Mouse (Mus musculus): ENCODE data around the gene Nfasc. TPM values are rescaled to one million over a fixed set of nuclear protein-coding genes. Genes with fewer than 3 reads are reported as not detected.

The Nfasc gene
- polyA plus RNA-seq, 1 experiment from 2014 or later: 0.99 TPM

DNA sequence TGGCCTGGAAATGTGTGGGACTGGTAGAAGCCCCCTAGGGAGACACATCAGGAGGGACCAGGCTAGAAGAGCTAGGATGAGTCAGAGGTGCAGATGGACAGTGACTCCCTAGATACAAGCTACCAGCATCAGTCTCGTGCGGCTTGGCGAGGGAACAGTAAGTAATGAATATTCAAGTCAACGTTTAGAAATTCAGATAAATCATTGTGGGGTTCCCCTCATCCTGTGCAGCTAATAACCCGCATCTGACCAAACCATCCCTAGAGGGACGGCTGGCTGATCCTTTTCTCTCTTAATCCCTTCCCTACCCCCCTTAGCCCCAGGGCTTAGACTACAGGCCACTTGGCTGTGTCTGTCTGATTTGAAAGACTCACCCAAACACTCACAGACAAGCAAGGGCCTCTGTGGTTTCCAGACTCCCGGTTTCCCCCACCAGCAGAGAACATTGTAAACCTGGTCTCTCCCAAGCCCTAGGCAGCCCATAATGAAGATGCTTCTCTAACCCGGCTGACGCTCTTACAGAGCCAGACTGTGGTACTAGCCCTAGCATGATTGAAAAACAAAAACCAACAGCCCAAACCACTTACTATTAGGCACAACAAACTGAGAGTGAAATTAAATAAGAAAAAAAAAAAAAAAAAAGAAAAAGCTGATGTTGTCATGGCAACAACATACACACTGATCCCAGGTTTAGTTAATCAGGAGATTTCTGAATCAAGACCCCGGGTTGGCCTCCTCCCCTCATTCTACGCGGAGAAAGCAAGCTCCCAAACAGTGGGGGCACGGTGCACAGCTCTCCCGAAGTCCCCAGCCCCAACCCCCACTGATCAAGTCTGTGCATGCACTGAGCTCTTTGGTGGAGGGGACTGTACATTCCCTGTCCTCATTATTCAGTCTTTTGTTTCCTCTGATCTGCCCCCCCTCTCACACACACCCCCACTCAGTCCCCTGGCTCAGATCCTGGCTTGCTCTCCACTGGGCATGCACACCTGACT is 159.5 kb downstream of the Nfasc start:
- 65% methylated on average over 14 of the region's 14 CpGs for WGBS
- Histone ChIP-seq H3K27me3 (ENCODE audit: control insufficient read depth, insufficient read depth, low read length) (no peaks in the 10 kb centered on the region), H3K4me1 (ENCODE audit: control insufficient read depth, insufficient read depth, low read length) (no peaks in the 10 kb centered on the region), H3K27ac (replicated peaks; ENCODE audit: low read depth, low read length) (no peak overlapping the region), H3K9ac (ENCODE audit: low read length) (no peak overlapping the region), H3K36me3 (ENCODE audit: control insufficient read depth, insufficient read depth, low read length) (no peaks in the 10 kb centered on the region), H3K9me3 (ENCODE audit: control insufficient read depth, low read length) (no peaks in the 10 kb centered on the region), H3K4me3 (ENCODE audit: low read depth, low read length) (no peak overlapping the region), H3K4me2 (ENCODE audit: low read depth, severe bottlenecking) (no peak overlapping the region)
- no peak for ATAC-seq (ENCODE audit: insufficient number of reproducible peaks, low FRiP score, low TSS enrichment, low read depth)
- DNase-seq (ENCODE audit: low spot score): no peak

DNA sequence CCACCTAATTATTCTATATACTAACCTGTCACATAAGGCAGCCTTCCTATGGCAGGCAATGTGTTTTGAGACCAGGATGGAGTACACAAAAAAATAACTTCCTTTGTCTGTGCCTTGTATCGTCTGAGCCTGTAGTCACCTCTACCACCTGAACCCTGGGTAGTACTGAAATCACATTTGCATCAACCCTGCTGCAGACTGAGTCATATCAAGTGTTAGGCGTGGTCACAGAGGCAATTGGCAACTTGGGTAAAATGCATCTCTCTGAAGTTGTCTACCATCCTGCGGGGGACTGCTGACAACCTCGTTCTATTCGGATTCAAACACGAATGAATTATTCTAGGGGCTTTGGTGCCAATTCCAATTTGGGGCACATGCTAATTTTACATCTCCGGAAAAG is 161.5 kb downstream of the Nfasc start:
- Histone ChIP-seq H3K27me3 (ENCODE audit: control insufficient read depth, insufficient read depth, low read length) (no peaks in the 10 kb centered on the region), H3K9me3 (ENCODE audit: control insufficient read depth, low read length) (no peaks in the 10 kb centered on the region), H3K4me2 (ENCODE audit: low read depth, severe bottlenecking) (no peak overlapping the region), H3K4me1 (ENCODE audit: control insufficient read depth, insufficient read depth, low read length) (no peaks in the 10 kb centered on the region), H3K4me3 (ENCODE audit: low read depth, low read length) (no peak overlapping the region), H3K27ac (replicated peaks; ENCODE audit: low read depth, low read length) (no peak overlapping the region), H3K36me3 (ENCODE audit: control insufficient read depth, insufficient read depth, low read length) (no peaks in the 10 kb centered on the region), H3K9ac (ENCODE audit: low read length) (no peak overlapping the region)
- 91% methylated on average over 7 of the region's 7 CpGs for WGBS
- no peak for ATAC-seq (ENCODE audit: insufficient number of reproducible peaks, low FRiP score, low TSS enrichment, low read depth)
- no peak for DNase-seq (ENCODE audit: low spot score)

DNA sequence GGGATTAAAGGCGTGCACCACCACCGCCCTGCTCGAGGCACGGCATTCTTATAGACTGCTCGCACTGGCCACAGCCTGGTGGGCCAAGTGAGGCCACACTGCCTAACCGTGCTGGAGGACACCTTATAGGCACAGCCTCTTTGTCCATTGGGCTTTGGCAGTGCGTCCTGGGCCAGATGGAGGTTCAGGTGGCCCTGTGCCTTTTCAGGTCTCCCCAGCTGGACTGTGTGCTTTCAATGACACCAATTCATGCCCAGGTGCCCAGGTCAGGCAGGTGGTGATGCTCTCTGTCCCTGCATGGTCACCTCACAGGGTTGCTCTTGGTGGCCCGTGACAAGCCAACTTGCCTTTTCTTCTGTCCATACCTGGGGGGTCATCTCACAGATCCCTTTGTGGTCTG is 164.8 kb downstream of the Nfasc start:
- Histone ChIP-seq H3K9me3 (ENCODE audit: control insufficient read depth, low read length) (no peaks in the 10 kb centered on the region), H3K36me3 (ENCODE audit: control insufficient read depth, insufficient read depth, low read length) (no peaks in the 10 kb centered on the region), H3K9ac (ENCODE audit: low read length) (no peak overlapping the region), H3K4me2 (ENCODE audit: low read depth, severe bottlenecking) (no peak overlapping the region), H3K4me3 (ENCODE audit: low read depth, low read length) (no peak overlapping the region), H3K27ac (replicated peaks; ENCODE audit: low read depth, low read length) (no peak overlapping the region), H3K27me3 (ENCODE audit: control insufficient read depth, insufficient read depth, low read length) (no peaks in the 10 kb centered on the region), H3K4me1 (ENCODE audit: control insufficient read depth, insufficient read depth, low read length) (no peaks in the 10 kb centered on the region)
- ATAC-seq (ENCODE audit: insufficient number of reproducible peaks, low FRiP score, low TSS enrichment, low read depth) (no peak), DNase-seq (ENCODE audit: low spot score) (no peak)
- WGBS: 94% methylated on average over 8 of the region's 8 CpGs

DNA sequence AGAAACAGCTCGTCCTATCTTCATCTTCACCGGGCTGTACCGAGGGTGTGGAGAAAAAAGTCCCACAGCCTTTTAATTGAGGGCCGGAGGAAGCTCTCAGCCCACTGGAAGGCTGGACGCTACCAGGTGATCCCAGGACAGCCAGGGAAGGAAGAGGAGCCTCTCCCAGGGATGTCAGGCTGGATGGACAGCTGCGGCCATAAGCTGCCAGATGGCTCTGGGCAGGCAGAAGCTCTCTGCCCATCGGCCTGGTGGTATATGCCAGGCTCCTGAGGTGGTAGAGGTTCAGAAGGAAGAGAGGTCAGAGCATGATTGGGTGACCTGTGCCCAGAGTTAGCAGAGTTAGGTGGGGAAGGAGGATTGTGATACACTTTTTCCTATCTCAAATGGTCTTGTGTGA is 168.7 kb downstream of the Nfasc start:
- Histone ChIP-seq H3K36me3 (ENCODE audit: control insufficient read depth, insufficient read depth, low read length) (no peaks in the 10 kb centered on the region), H3K9ac (ENCODE audit: low read length) (no peak overlapping the region), H3K4me1 (ENCODE audit: control insufficient read depth, insufficient read depth, low read length) (no peaks in the 10 kb centered on the region), H3K4me2 (ENCODE audit: low read depth, severe bottlenecking) (no peak overlapping the region), H3K4me3 (ENCODE audit: low read depth, low read length) (no peak overlapping the region), H3K27ac (replicated peaks; ENCODE audit: low read depth, low read length) (no peak overlapping the region), H3K9me3 (ENCODE audit: control insufficient read depth, low read length) (no peaks in the 10 kb centered on the region), H3K27me3 (ENCODE audit: control insufficient read depth, insufficient read depth, low read length) (no peaks in the 10 kb centered on the region)
- no peak for ATAC-seq (ENCODE audit: insufficient number of reproducible peaks, low FRiP score, low TSS enrichment, low read depth)
- WGBS: 84% methylated on average over 7 of the region's 7 CpGs
- no peak for DNase-seq (ENCODE audit: low spot score)

DNA sequence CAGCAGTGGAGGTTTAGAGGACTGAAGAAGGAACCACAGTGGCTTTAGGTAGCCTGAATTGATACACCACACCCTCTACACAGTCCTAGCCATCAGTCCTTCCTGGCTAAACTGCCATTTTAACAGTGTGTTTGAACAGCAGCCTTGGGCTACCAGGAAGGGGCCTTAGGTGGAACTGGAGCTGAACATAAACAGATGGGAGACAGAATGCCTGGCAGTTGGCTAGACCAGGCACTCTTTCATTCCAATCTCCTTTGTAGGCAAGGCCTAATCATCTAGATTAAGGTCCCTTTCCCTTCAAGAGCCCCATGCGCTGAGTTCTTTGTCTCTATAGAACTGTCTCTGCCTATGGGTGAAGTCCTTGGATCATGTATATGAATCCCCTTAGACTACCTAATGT is 170.0 kb downstream of the Nfasc start:
- Histone ChIP-seq H3K4me2 (ENCODE audit: low read depth, severe bottlenecking) (no peak overlapping the region), H3K4me1 (ENCODE audit: control insufficient read depth, insufficient read depth, low read length) (no peaks in the 10 kb centered on the region), H3K27ac (replicated peaks; ENCODE audit: low read depth, low read length) (no peak overlapping the region), H3K27me3 (ENCODE audit: control insufficient read depth, insufficient read depth, low read length) (no peaks in the 10 kb centered on the region), H3K4me3 (ENCODE audit: low read depth, low read length) (no peak overlapping the region), H3K9me3 (ENCODE audit: control insufficient read depth, low read length) (no peaks in the 10 kb centered on the region), H3K9ac (ENCODE audit: low read length) (no peak overlapping the region), H3K36me3 (ENCODE audit: control insufficient read depth, insufficient read depth, low read length) (no peaks in the 10 kb centered on the region)
- 97% methylated on average over 1 of the region's 1 CpGs for WGBS
- DNase-seq (ENCODE audit: low spot score) (no peak), ATAC-seq (ENCODE audit: insufficient number of reproducible peaks, low FRiP score, low TSS enrichment, low read depth) (no peak)

DNA sequence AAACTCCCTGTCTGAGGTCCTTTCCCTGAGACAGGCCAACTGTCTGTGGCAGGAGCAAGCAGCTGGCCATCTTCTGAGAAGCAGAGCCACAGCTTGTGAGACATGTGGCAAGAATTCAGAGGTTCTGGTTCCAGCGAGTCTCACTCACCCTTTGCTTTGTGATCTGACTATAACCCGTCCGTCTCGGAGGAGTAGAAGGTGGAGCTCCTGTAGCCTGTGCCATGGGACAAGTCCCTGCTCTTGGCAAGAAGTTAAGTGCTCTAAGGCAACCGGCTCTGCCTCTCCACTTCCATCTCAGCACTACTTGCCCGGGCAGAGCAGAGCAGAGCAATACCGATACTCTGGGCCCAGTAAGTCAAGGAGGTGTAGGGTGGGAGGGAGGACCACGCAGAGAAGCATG is 170.7 kb downstream of the Nfasc start:
- ATAC-seq (ENCODE audit: insufficient number of reproducible peaks, low FRiP score, low TSS enrichment, low read depth) (no peak), DNase-seq (ENCODE audit: low spot score) (no peak)
- H3K4me3 ChIP-seq (ENCODE audit: low read depth, low read length): no peak overlapping the region
- no peaks in the 10 kb centered on the region for H3K36me3 ChIP-seq (ENCODE audit: control insufficient read depth, insufficient read depth, low read length)
- H3K4me1 ChIP-seq (ENCODE audit: control insufficient read depth, insufficient read depth, low read length): no peaks in the 10 kb centered on the region
- H3K27ac ChIP-seq (replicated peaks; ENCODE audit: low read depth, low read length): no peak overlapping the region
- no peak overlapping the region for H3K9ac ChIP-seq (ENCODE audit: low read length)
- no peak overlapping the region for H3K4me2 ChIP-seq (ENCODE audit: low read depth, severe bottlenecking)
- H3K27me3 ChIP-seq (ENCODE audit: control insufficient read depth, insufficient read depth, low read length): no peaks in the 10 kb centered on the region
- no peaks in the 10 kb centered on the region for H3K9me3 ChIP-seq (ENCODE audit: control insufficient read depth, low read length)
- WGBS: 88% methylated on average over 8 of the region's 8 CpGs

DNA sequence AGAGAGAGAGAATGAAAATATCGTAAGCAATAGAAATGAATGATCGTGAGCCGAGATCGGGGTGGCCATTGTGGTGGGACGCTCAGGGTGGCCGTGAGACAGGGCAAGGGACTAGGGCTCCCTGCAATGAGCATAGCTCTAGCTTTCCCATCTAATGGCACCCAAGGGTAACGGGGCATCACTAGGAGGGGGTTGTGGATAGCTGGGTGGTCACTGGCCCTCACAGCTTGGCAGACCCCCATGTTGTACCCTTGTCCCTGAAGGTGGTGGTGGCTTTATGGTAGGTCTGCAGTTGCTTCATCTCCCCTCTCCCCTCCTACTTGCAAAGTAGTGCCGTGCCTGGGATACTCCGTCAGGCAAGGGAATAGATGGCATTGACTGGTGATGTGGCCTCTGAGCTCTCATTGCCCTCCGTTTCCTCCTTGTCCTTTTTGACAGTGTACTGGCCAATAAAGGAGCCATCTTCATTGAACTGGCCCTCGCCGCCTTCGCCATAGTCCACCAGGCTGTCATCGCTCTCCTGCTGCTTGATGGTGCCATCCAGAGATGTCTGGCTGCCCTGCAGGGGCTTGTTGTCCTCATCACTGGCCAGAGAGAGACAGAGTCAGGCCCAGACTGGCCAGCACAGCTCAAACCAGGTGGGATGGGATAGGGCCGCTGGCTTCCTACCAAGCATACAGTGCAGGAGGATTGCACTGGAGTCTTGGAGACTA is 171.4 kb downstream of the Nfasc start:
- no peak for DNase-seq (ENCODE audit: low spot score)
- H3K4me2 ChIP-seq (ENCODE audit: low read depth, severe bottlenecking): no peak overlapping the region
- no peak for ATAC-seq (ENCODE audit: insufficient number of reproducible peaks, low FRiP score, low TSS enrichment, low read depth)
- 90% methylated on average over 15 of the region's 15 CpGs for WGBS
- H3K27ac ChIP-seq (replicated peaks; ENCODE audit: low read depth, low read length): no peak overlapping the region
- no peak overlapping the region for H3K4me3 ChIP-seq (ENCODE audit: low read depth, low read length)
- no peak overlapping the region for H3K9ac ChIP-seq (ENCODE audit: low read length)
- no peaks in the 10 kb centered on the region for H3K4me1 ChIP-seq (ENCODE audit: control insufficient read depth, insufficient read depth, low read length)
- H3K27me3 ChIP-seq (ENCODE audit: control insufficient read depth, insufficient read depth, low read length): no peaks in the 10 kb centered on the region
- no peaks in the 10 kb centered on the region for H3K36me3 ChIP-seq (ENCODE audit: control insufficient read depth, insufficient read depth, low read length)
- H3K9me3 ChIP-seq (ENCODE audit: control insufficient read depth, low read length): no peaks in the 10 kb centered on the region

DNA sequence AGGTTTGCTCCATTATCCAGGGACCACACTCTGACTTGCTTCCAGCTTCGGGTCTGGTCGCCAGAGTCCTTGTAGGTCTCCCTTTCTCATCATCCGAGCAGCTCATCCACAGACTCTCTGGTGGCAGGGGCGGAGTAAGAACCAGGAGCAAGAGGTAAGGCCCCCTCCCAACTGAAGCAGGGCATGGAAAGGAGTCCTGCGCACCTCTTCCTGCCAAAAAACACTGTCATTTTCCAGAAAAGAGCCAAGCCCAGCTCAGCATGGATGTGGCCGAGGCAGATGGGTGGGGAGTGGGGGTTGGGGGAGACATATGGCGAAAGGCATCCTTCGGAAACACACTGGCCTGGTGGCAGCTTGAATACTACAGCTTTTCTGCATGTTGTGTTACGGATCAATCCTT is 172.1 kb downstream of the Nfasc start:
- no peak overlapping the region for H3K4me2 ChIP-seq (ENCODE audit: low read depth, severe bottlenecking)
- H3K9ac ChIP-seq (ENCODE audit: low read length): no peak overlapping the region
- H3K36me3 ChIP-seq (ENCODE audit: control insufficient read depth, insufficient read depth, low read length): no peaks in the 10 kb centered on the region
- H3K27me3 ChIP-seq (ENCODE audit: control insufficient read depth, insufficient read depth, low read length): no peaks in the 10 kb centered on the region
- no peak overlapping the region for H3K4me3 ChIP-seq (ENCODE audit: low read depth, low read length)
- H3K27ac ChIP-seq (replicated peaks; ENCODE audit: low read depth, low read length): no peak overlapping the region
- no peak for DNase-seq (ENCODE audit: low spot score)
- H3K4me1 ChIP-seq (ENCODE audit: control insufficient read depth, insufficient read depth, low read length): no peaks in the 10 kb centered on the region
- no peaks in the 10 kb centered on the region for H3K9me3 ChIP-seq (ENCODE audit: control insufficient read depth, low read length)
- ATAC-seq (ENCODE audit: insufficient number of reproducible peaks, low FRiP score, low TSS enrichment, low read depth): no peak
- WGBS: 81% methylated on average over 9 of the region's 9 CpGs

Measured in limb, embryonic 11.5 days (tissue).